Mouse (Mus musculus): ENCODE measurements at regions not wholly inside any gene's neighbourhood (a gene's known extent, or its start where the extent isn't known, plus 50 kb on each side); places are given as distances from the start of the nearest gene placed in this dataset.

DNA sequence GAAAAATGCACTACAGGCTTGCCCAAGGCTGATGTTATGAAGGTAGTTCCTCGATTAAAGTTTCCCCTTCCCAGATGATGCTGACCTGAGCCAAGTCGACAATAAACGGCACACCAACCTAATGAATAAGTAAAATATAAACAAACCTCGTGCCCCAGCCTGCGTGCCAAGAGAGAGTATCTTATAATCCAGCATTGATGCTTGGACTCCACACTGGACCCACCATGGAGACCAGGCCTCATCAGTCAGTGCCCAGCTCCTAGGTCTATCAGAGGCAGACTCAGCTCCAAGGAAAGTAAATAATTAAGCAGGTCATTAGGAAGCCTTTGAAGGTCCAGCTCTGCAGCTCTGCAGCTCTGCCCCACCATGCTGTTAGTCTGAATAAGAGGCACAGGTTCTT lies 187.3 kb upstream of the Prox1 start:
- peaks cover under 1% of the 10 kb centered on the region for H3K4me1 ChIP-seq (ENCODE audit: control insufficient read depth, insufficient read depth, low read length)
- no peaks in the 10 kb centered on the region for H3K9me3 ChIP-seq (replicated peaks; ENCODE audit: control insufficient read depth, insufficient read depth, low read length, poor library complexity, severe bottlenecking)
- H3K27ac ChIP-seq (ENCODE audit: insufficient read depth, low read length): no peak overlapping the region
- no peak overlapping the region for H3K9ac ChIP-seq (ENCODE audit: low read depth, poor library complexity, severe bottlenecking)
- H3K4me3 ChIP-seq (ENCODE audit: low read depth, low read length): no peak overlapping the region
- no peaks in the 10 kb centered on the region for H3K36me3 ChIP-seq (ENCODE audit: control insufficient read depth, insufficient read depth, low read length, poor library complexity, severe bottlenecking)
- no peak for TF ChIP-seq CTCF (IDR thresholded peaks at IDR 0.05; ENCODE audit: low read depth, low read length)
- no peak for TF ChIP-seq POLR2A (IDR thresholded peaks at IDR 0.05; ENCODE audit: insufficient read depth, low read length)
- no peak for TF ChIP-seq EP300 (IDR thresholded peaks at IDR 0.05; ENCODE audit: insufficient read depth, low read depth, low read length)
- H3K27me3 ChIP-seq (ENCODE audit: control insufficient read depth, insufficient read depth, low read length, poor library complexity, severe bottlenecking): no peaks in the 10 kb centered on the region

DNA sequence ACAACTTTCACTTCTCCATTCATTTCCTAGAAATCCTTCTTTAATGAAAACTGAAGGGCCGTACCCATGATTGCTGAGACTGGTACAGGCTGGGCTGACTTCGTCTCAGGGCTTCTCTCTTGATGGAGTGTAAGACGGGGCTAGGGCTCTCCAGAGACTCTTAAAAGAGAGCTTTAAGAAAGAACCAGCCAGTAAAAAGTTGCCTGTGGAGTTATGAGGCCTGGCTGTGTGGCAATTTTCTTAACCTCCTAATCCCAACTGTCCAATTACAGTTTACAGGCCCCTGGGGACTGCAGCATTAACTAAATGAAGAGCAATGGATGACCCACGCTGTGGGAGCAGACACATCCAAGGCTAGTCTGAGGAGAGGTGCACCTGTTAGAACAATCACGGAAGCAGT lies 177.1 kb upstream of the Prox1 start:
- H3K27ac ChIP-seq (ENCODE audit: insufficient read depth, low read length): no peak overlapping the region
- no peaks in the 10 kb centered on the region for H3K4me1 ChIP-seq (ENCODE audit: control insufficient read depth, insufficient read depth, low read length)
- no peak overlapping the region for H3K4me3 ChIP-seq (ENCODE audit: low read depth, low read length)
- H3K9me3 ChIP-seq (replicated peaks; ENCODE audit: control insufficient read depth, insufficient read depth, low read length, poor library complexity, severe bottlenecking): no peaks in the 10 kb centered on the region
- no peak overlapping the region for H3K9ac ChIP-seq (ENCODE audit: low read depth, poor library complexity, severe bottlenecking)
- no peaks in the 10 kb centered on the region for H3K36me3 ChIP-seq (ENCODE audit: control insufficient read depth, insufficient read depth, low read length, poor library complexity, severe bottlenecking)
- no peak for TF ChIP-seq EP300 (IDR thresholded peaks at IDR 0.05; ENCODE audit: insufficient read depth, low read depth, low read length)
- no peak for TF ChIP-seq CTCF (IDR thresholded peaks at IDR 0.05; ENCODE audit: low read depth, low read length)
- no peak for TF ChIP-seq POLR2A (IDR thresholded peaks at IDR 0.05; ENCODE audit: insufficient read depth, low read length)
- H3K27me3 ChIP-seq (ENCODE audit: control insufficient read depth, insufficient read depth, low read length, poor library complexity, severe bottlenecking): no peaks in the 10 kb centered on the region

DNA sequence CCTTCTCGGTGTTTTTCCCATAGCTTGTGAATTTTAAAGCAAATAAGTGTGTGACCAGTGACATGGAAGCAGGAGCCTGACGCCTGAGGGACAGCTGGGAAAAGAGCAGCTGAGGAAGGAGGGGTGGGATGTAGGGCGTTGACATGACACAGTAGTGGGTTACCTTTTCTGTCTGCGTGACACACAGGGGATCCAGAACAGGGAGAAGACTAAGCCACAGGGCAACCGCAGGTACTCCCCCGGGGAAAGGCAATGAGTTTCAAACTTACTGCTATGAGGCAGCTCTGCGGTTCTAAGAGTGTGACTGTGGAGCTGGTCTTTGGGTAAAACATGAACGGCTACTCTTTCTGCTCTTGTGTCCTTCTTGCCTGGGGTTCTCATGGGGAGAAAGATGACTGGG lies 170.2 kb upstream of the Prox1 start:
- Histone ChIP-seq H3K4me3 (ENCODE audit: low read depth, low read length) (no peak overlapping the region), H3K9ac (ENCODE audit: low read depth, poor library complexity, severe bottlenecking) (no peak overlapping the region), H3K27me3 (ENCODE audit: control insufficient read depth, insufficient read depth, low read length, poor library complexity, severe bottlenecking) (no peaks in the 10 kb centered on the region), H3K4me1 (ENCODE audit: control insufficient read depth, insufficient read depth, low read length) (no peaks in the 10 kb centered on the region), H3K9me3 (replicated peaks; ENCODE audit: control insufficient read depth, insufficient read depth, low read length, poor library complexity, severe bottlenecking) (no peaks in the 10 kb centered on the region), H3K36me3 (ENCODE audit: control insufficient read depth, insufficient read depth, low read length, poor library complexity, severe bottlenecking) (no peaks in the 10 kb centered on the region), H3K27ac (ENCODE audit: insufficient read depth, low read length) (no peak overlapping the region)
- TF ChIP-seq POLR2A (IDR thresholded peaks at IDR 0.05; ENCODE audit: insufficient read depth, low read length) (no peak), CTCF (IDR thresholded peaks at IDR 0.05; ENCODE audit: low read depth, low read length) (no peak), EP300 (IDR thresholded peaks at IDR 0.05; ENCODE audit: insufficient read depth, low read depth, low read length) (no peak)

DNA sequence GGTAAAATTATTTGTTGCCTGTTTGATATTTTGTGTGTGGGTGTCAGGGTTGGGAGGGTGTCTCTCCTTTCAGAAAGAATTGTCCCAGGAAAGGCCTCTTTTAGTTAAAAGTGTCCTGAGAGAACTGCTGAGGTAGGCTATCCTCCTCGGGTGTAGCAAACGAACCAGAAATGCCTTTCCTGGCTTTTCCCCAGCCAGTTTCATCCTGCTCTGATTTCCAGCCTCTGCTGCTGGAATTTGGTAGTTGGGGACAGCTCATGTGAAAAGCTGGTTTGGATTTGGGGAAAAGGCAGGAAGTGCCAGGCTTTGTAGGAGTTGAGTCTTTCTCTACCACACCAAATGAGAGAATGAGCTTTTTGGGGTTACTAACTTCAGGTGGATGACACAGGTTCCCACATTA lies 164.0 kb upstream of the Prox1 start:
- Histone ChIP-seq H3K27ac (ENCODE audit: insufficient read depth, low read length) (no peak overlapping the region), H3K4me1 (ENCODE audit: control insufficient read depth, insufficient read depth, low read length) (no peaks in the 10 kb centered on the region), H3K9ac (ENCODE audit: low read depth, poor library complexity, severe bottlenecking) (no peak overlapping the region), H3K9me3 (replicated peaks; ENCODE audit: control insufficient read depth, insufficient read depth, low read length, poor library complexity, severe bottlenecking) (0 out of 2 replicates have a peak, but pooled peaks cover 3% of the 10 kb centered on the region), H3K4me3 (ENCODE audit: low read depth, low read length) (no peak overlapping the region), H3K36me3 (ENCODE audit: control insufficient read depth, insufficient read depth, low read length, poor library complexity, severe bottlenecking) (no peaks in the 10 kb centered on the region), H3K27me3 (ENCODE audit: control insufficient read depth, insufficient read depth, low read length, poor library complexity, severe bottlenecking) (no peaks in the 10 kb centered on the region)
- TF ChIP-seq POLR2A (IDR thresholded peaks at IDR 0.05; ENCODE audit: insufficient read depth, low read length): no peak
- TF ChIP-seq EP300 (IDR thresholded peaks at IDR 0.05; ENCODE audit: insufficient read depth, low read depth, low read length): no peak
- no peak for TF ChIP-seq CTCF (IDR thresholded peaks at IDR 0.05; ENCODE audit: low read depth, low read length)

DNA sequence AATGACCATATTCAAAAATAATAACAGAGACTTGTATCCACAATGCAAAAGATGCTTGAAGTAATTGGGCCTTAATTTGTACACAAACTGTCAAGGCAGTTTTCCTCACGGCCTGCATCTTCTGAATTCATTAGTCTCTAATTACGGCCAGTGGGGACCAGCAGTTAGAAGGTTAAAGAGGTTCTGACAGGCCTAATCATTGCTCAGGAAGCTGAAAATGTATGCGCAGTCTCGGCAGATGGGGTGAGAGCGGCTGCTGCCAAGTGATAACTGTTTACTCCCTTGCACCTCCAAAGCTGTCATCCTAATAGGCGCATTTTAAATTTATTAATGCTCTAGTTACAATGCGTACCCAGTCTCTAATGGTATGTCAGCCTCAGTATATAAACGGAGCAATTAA lies 163.5 kb upstream of the Prox1 start:
- Histone ChIP-seq H3K4me3 (ENCODE audit: low read depth, low read length) (no peak overlapping the region), H3K27me3 (ENCODE audit: control insufficient read depth, insufficient read depth, low read length, poor library complexity, severe bottlenecking) (no peaks in the 10 kb centered on the region), H3K27ac (ENCODE audit: insufficient read depth, low read length) (no peak overlapping the region), H3K9ac (ENCODE audit: low read depth, poor library complexity, severe bottlenecking) (no peak overlapping the region), H3K9me3 (replicated peaks; ENCODE audit: control insufficient read depth, insufficient read depth, low read length, poor library complexity, severe bottlenecking) (0 out of 2 replicates have a peak, but pooled peaks cover 3% of the 10 kb centered on the region), H3K36me3 (ENCODE audit: control insufficient read depth, insufficient read depth, low read length, poor library complexity, severe bottlenecking) (no peaks in the 10 kb centered on the region), H3K4me1 (ENCODE audit: control insufficient read depth, insufficient read depth, low read length) (no peaks in the 10 kb centered on the region)
- TF ChIP-seq EP300 (IDR thresholded peaks at IDR 0.05; ENCODE audit: insufficient read depth, low read depth, low read length): no peak
- TF ChIP-seq CTCF (IDR thresholded peaks at IDR 0.05; ENCODE audit: low read depth, low read length): no peak
- no peak for TF ChIP-seq POLR2A (IDR thresholded peaks at IDR 0.05; ENCODE audit: insufficient read depth, low read length)

DNA sequence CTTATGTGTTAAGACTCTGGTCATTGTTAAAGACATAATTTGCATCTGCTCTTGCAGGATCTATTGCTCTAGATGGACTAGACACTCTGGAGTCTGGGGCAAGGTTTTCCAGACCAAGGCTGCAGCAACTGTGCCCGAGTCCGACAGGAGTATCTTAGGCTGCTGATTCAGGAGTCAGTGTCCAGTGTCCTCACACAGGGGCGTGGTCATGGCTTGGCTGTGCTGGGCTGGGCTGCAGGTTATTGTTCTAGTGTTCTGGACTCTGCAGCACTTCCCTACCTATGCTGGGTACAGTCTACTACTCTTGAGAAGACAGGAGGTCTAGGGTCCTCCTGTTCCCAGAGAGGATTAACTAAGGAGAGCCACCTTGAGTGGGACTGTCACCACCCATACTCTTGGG lies 161.5 kb upstream of the Prox1 start:
- TF ChIP-seq EP300 (IDR thresholded peaks at IDR 0.05; ENCODE audit: insufficient read depth, low read depth, low read length): no peak
- TF ChIP-seq CTCF (IDR thresholded peaks at IDR 0.05; ENCODE audit: low read depth, low read length): no peak
- no peak for TF ChIP-seq POLR2A (IDR thresholded peaks at IDR 0.05; ENCODE audit: insufficient read depth, low read length)

More for the DNA sequence above, 161.5 kb upstream of the Prox1 start:
- Histone ChIP-seq H3K9me3 (replicated peaks; ENCODE audit: control insufficient read depth, insufficient read depth, low read length, poor library complexity, severe bottlenecking) (0 out of 2 replicates have a peak, but pooled peaks cover 3% of the 10 kb centered on the region), H3K9ac (ENCODE audit: low read depth, poor library complexity, severe bottlenecking) (no peak overlapping the region), H3K27me3 (ENCODE audit: control insufficient read depth, insufficient read depth, low read length, poor library complexity, severe bottlenecking) (no peaks in the 10 kb centered on the region), H3K27ac (ENCODE audit: insufficient read depth, low read length) (no peak overlapping the region), H3K4me1 (ENCODE audit: control insufficient read depth, insufficient read depth, low read length) (no peaks in the 10 kb centered on the region), H3K36me3 (ENCODE audit: control insufficient read depth, insufficient read depth, low read length, poor library complexity, severe bottlenecking) (no peaks in the 10 kb centered on the region), H3K4me3 (ENCODE audit: low read depth, low read length) (no peak overlapping the region)

Data from ES-Bruce4 (cell line).